Mouse (Mus musculus) myocyte (in vitro differentiated cells): ENCODE results near the gene Best2. TPM values are rescaled to one million over a fixed set of nuclear protein-coding genes. Genes with fewer than 3 reads are reported as not detected.
A peak's percentile ranks its signal among the peaks of the same experiment; 100 is the strongest.

Experiments
- H3K27me3 ChIP-seq: one replicate; pipeline ENCODE4 v1.6.1; 2011; ENCODE audit not compliant: control insufficient read depth, insufficient read depth, insufficient read length
- H3K36me3 ChIP-seq: one replicate; pipeline ENCODE4 v1.6.1; 2011; ENCODE audit not compliant: control insufficient read depth, insufficient read depth
- H3K4me2 ChIP-seq: one replicate; pipeline ENCODE4 v1.6.1; 2011; ENCODE audit warnings: low read depth, control low read depth
- H3K4me3 ChIP-seq: one replicate; pipeline ENCODE4 v1.5.1; 2011; ENCODE audit warnings: mild to moderate bottlenecking, control low read depth, moderate library complexity
- H3K79me2 ChIP-seq: one replicate; pipeline ENCODE4 v1.6.1; 2011; ENCODE audit not compliant: control insufficient read depth, insufficient read depth
- H3ac ChIP-seq: one replicate; pipeline ENCODE4 v1.6.1; 2011; ENCODE audit not compliant: control insufficient read depth, insufficient read length
- CEBPB ChIP-seq: IDR thresholded peaks from 2 replicates; pipeline ENCODE4 v1.6.1; 2011; ENCODE audit warnings: mild to moderate bottlenecking, moderate library complexity; ENCODE audit not compliant: poor library complexity, insufficient read depth, severe bottlenecking
- E2F4 ChIP-seq: IDR thresholded peaks from one replicate; pipeline ENCODE4 v1.6.1; 2011; ENCODE audit warnings: mild to moderate bottlenecking, control low read depth, moderate library complexity; ENCODE audit not compliant: insufficient read depth
- MAX ChIP-seq: IDR thresholded peaks from one replicate; pipeline ENCODE4 v1.6.1; 2011; ENCODE audit warnings: low read depth, mild to moderate bottlenecking, control low read depth
- MYOD1 ChIP-seq, 3 experiments: IDR thresholded peaks; one replicate each; pipeline ENCODE4 v1.6.1; 2011; ENCODE audit warnings: control low read depth in 2 of 3, low read depth in 2 of 3, mild to moderate bottlenecking in 2 of 3, moderate library complexity in 1 of 3; ENCODE audit not compliant: insufficient read length in 2 of 3, control insufficient read depth in 1 of 3
- MYOG ChIP-seq, 3 experiments: IDR thresholded peaks; one replicate each; pipeline ENCODE4 v1.6.1; 2011; ENCODE audit warnings: control low read depth in 2 of 3, low read depth in 2 of 3, mild to moderate bottlenecking in 2 of 3; ENCODE audit not compliant: insufficient read length in 2 of 3, control insufficient read depth in 1 of 3, insufficient read depth in 1 of 3
- POLR2A ChIP-seq: IDR thresholded peaks from one replicate; pipeline ENCODE4 v1.6.1; 2011; ENCODE audit warnings: low read depth, mild to moderate bottlenecking, control low read depth, moderate library complexity; ENCODE audit not compliant: insufficient read length
- POLR2AphosphoS2 ChIP-seq: IDR thresholded peaks from one replicate; pipeline ENCODE4 v1.6.1; 2011; ENCODE audit warnings: low read depth, control low read depth; ENCODE audit not compliant: insufficient read length
- REST ChIP-seq: IDR thresholded peaks from one replicate; pipeline ENCODE4 v1.6.1; 2011; ENCODE audit warnings: mild to moderate bottlenecking, control low read depth, moderate library complexity; ENCODE audit not compliant: insufficient read depth, insufficient read length
- SRF ChIP-seq: IDR thresholded peaks from one replicate; pipeline ENCODE4 v1.6.1; 2011; ENCODE audit warnings: low read depth; ENCODE audit not compliant: control insufficient read depth, insufficient read length
- TCF12 ChIP-seq: IDR thresholded peaks from one replicate; pipeline ENCODE4 v1.6.1; 2011; ENCODE audit warnings: mild to moderate bottlenecking, control low read depth; ENCODE audit not compliant: poor library complexity, insufficient read depth, severe bottlenecking
- TCF3 ChIP-seq: IDR thresholded peaks from one replicate; pipeline ENCODE4 v1.6.1; 2011; ENCODE audit warnings: low read depth, control low read depth; ENCODE audit not compliant: insufficient read length
- USF1 ChIP-seq: IDR thresholded peaks from one replicate; pipeline ENCODE4 v1.6.1; 2011; ENCODE audit warnings: low read depth, mild to moderate bottlenecking, control low read depth, moderate library complexity
- polyA plus RNA-seq: library from polyadenylated mRNA; unstranded; fragments of >200 nt; fragmentation: generic; extraction: Trizol; gene quantifications from one replicate; pipeline ENCODE4 v1.2.1, GENCODE M21; 2012; ENCODE audit warnings: missing spikeins

Best2 gene
- polyA plus RNA-seq, 1 experiment, result not detected

- TF ChIP-seq TCF12 (no peak), POLR2AphosphoS2 (no peak), MYOG (IDR thresholded peaks at IDR 0.05; ENCODE audit: control insufficient read depth in 1 of 3, insufficient read depth in 1 of 3, insufficient read length in 2 of 3, low read depth in 2 of 3) (no peak), TCF3 (no peak), REST (no peak), USF1 (no peak), POLR2A (no peak), E2F4 (no peak), CEBPB (no peak), MAX (no peak), MYOD1 (IDR thresholded peaks at IDR 0.05; ENCODE audit: control insufficient read depth in 1 of 3, insufficient read length in 2 of 3, low read depth in 2 of 3) (no peak), SRF (no peak)
- H3K4me2 ChIP-seq, result peak overlapping the region; percentile 97
- no peaks in the 10 kb centered on the region for H3K36me3 ChIP-seq
- H3K4me3 ChIP-seq, result peak overlapping the region; percentile 38
- H3ac ChIP-seq, result no peak overlapping the region
- no peaks in the 10 kb centered on the region for H3K27me3 ChIP-seq
- no peaks in the 10 kb centered on the region for H3K79me2 ChIP-seq
These were observed 25.0 kb downstream of the Best2 start for GRCm38 (mm10) chr8:84989311-84989731.

- H3K4me2 ChIP-seq, result no peak overlapping the region
- H3ac ChIP-seq, result no peak overlapping the region
- no peak for TF ChIP-seq MYOG (IDR thresholded peaks at IDR 0.05; ENCODE audit: control insufficient read depth in 1 of 3, insufficient read depth in 1 of 3, insufficient read length in 2 of 3, low read depth in 2 of 3)
- TF ChIP-seq POLR2A, result no peak
- no peak for TF ChIP-seq USF1
- TF ChIP-seq SRF, result no peak
- no peak for TF ChIP-seq MYOD1 (IDR thresholded peaks at IDR 0.05; ENCODE audit: control insufficient read depth in 1 of 3, insufficient read length in 2 of 3, low read depth in 2 of 3)
- TF ChIP-seq POLR2AphosphoS2, result no peak
- TF ChIP-seq E2F4, result no peak
- no peak for TF ChIP-seq TCF3
- TF ChIP-seq TCF12, result no peak
- TF ChIP-seq MAX, result no peak
- no peaks in the 10 kb centered on the region for H3K36me3 ChIP-seq
- H3K4me3 ChIP-seq, result no peak overlapping the region
- H3K79me2 ChIP-seq, result no peaks in the 10 kb centered on the region
- no peaks in the 10 kb centered on the region for H3K27me3 ChIP-seq
These were observed 26.4 kb downstream of the Best2 start for GRCm38 (mm10) chr8:84987903-84988302.

- no peak overlapping the region for H3ac ChIP-seq
- H3K36me3 ChIP-seq, result no peaks in the 10 kb centered on the region
- H3K4me2 ChIP-seq, result no peak overlapping the region
- H3K79me2 ChIP-seq, result no peaks in the 10 kb centered on the region
- TF ChIP-seq TCF12 (no peak), CEBPB (no peak), MYOG (IDR thresholded peaks at IDR 0.05; ENCODE audit: control insufficient read depth in 1 of 3, insufficient read depth in 1 of 3, insufficient read length in 2 of 3, low read depth in 2 of 3) (no peak), SRF (no peak), MYOD1 (IDR thresholded peaks at IDR 0.05; ENCODE audit: control insufficient read depth in 1 of 3, insufficient read length in 2 of 3, low read depth in 2 of 3) (no peak), MAX (no peak), POLR2AphosphoS2 (no peak), E2F4 (no peak)
- no peaks in the 10 kb centered on the region for H3K27me3 ChIP-seq
- H3K4me3 ChIP-seq, result no peak overlapping the region
These were observed 26.9 kb downstream of the Best2 start for GRCm38 (mm10) chr8:84987388-84987787.

- Histone ChIP-seq H3K36me3 (no peaks in the 10 kb centered on the region), H3K79me2 (no peaks in the 10 kb centered on the region), H3K27me3 (no peaks in the 10 kb centered on the region), H3ac (no peak overlapping the region), H3K4me2 (peak overlapping the region; percentile 95), H3K4me3 (peak overlapping the region; percentile 24)
- TF ChIP-seq REST (no peak), MYOD1 (IDR thresholded peaks at IDR 0.05; ENCODE audit: control insufficient read depth in 1 of 3, insufficient read length in 2 of 3, low read depth in 2 of 3) (no peak), POLR2AphosphoS2 (no peak), USF1 (no peak), MYOG (IDR thresholded peaks at IDR 0.05; ENCODE audit: control insufficient read depth in 1 of 3, insufficient read depth in 1 of 3, insufficient read length in 2 of 3, low read depth in 2 of 3) (no peak), TCF12 (no peak), POLR2A (no peak), TCF3 (no peak), MAX (no peak)
These were observed 27.9 kb downstream of the Best2 start for GRCm38 (mm10) chr8:84986379-84986945.

- Histone ChIP-seq H3K4me3 (peak overlapping the region; percentile 24), H3K36me3 (no peaks in the 10 kb centered on the region), H3K4me2 (peak overlapping the region; percentile 95), H3ac (peak overlapping the region; percentile 1), H3K79me2 (no peaks in the 10 kb centered on the region), H3K27me3 (no peaks in the 10 kb centered on the region)
- TF ChIP-seq POLR2A (peak; percentile 57), MYOG (IDR thresholded peaks at IDR 0.05; ENCODE audit: control insufficient read depth in 1 of 3, insufficient read depth in 1 of 3, insufficient read length in 2 of 3, low read depth in 2 of 3) (no peak), CEBPB (no peak), E2F4 (no peak), SRF (no peak), MYOD1 (IDR thresholded peaks at IDR 0.05; ENCODE audit: control insufficient read depth in 1 of 3, insufficient read length in 2 of 3, low read depth in 2 of 3) (no peak), TCF3 (no peak), POLR2AphosphoS2 (peak; percentile 32), USF1 (no peak), REST (no peak), MAX (peak; percentile 10), TCF12 (no peak)
These were observed 28.5 kb downstream of the Best2 start for GRCm38 (mm10) chr8:84985684-84986378.
